Mouse (Mus musculus) G1E (cell line): ENCODE data around the gene Fn1.

Experiments
- CTCF ChIP-seq: IDR thresholded peaks from 2 replicates; pipeline ENCODE4 v1.5.1; 2012; ENCODE audit warnings: low read depth, low read length, inconsistent platforms, mixed read lengths
- GATA1 ChIP-seq: IDR thresholded peaks from 2 replicates; pipeline ENCODE4 v1.6.1; 2012; ENCODE audit warnings: borderline replicate concordance, low read length, inconsistent platforms, mixed read lengths
- GATA2 ChIP-seq: IDR thresholded peaks from 2 replicates; pipeline ENCODE4 v1.6.1; 2012; ENCODE audit warnings: low read depth, low read length, inconsistent platforms, borderline replicate concordance
- POLR2AphosphoS5 ChIP-seq: IDR thresholded peaks from 2 replicates; pipeline ENCODE4 v1.6.1; 2012; ENCODE audit warnings: low read depth, low read length, inconsistent platforms; ENCODE audit not compliant: insufficient replicate concordance
- TAL1 ChIP-seq: conservative IDR thresholded peaks from 2 replicates; pipeline ENCODE4 v1.6.1; 2012; ENCODE audit warnings: low read depth, low read length, inconsistent platforms, mixed read lengths

DNA sequence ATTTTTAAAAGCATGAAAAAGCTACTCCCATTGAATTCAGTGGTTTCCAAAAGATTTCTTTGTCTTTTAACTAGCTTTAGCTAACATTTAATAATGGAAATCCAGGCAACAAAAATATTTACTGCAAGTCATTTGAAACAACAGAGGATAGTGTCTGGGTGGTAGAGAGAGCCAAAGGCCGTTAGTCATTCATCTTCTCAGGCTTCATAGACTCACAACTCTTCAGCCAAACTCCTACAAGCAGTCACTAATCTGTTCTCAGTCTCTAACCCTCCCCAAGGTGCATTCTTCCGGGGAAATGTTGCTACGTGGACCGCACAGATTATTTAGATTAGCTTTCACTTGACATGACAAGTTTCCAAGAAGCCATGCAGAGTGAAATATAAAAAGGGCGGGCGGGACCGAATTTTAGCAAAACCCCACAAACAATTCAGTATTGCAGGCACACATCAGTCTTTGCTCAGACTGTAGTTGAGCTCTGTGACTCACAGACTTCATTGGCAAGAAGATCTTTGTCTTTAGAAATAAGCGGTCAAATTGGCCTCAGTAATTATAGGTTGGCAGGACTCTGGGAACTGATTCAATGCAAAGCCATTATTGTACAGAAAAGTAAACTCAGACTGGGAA is 27.2 kb upstream of the Fn1 start:
- TF ChIP-seq GATA1: no peak
- TF ChIP-seq CTCF: no peak
- no peak for TF ChIP-seq TAL1
- TF ChIP-seq GATA2: no peak
- TF ChIP-seq POLR2AphosphoS5: no peak
